Mouse (Mus musculus) adrenal gland, adult 8-10 months (tissue): Measurements from ENCODE around the gene Sec24c. TPM values are rescaled to one million over a fixed set of nuclear protein-coding genes. Genes with fewer than 3 reads are reported as not detected.

Experiments used
- DNase-seq: peaks from one replicate; pipeline ENCODE4 v3.0.0; 2022
- total RNA-seq, 4 experiments: library from RNA; stranded (reverse); gene quantifications; 2 replicates each; pipeline ENCODE4 v1.2.4; 2022

Sec24c gene
- total RNA-seq, 4 experiments from 2014 or later = 124 to 167 (median 150) TPM

- peak; percentile 90 for DNase-seq
These were observed 13.1 kb upstream of the Sec24c start for GRCm38 (mm10) chr14:20660827-20661660.

GRCm38 (mm10) chr14:20661661-20662331 is 12.3 kb upstream of the Sec24c start:
- DNase-seq = no peak

GRCm38 (mm10) chr14:20662740-20663139 is 11.4 kb upstream of the Sec24c start:
- no peak for DNase-seq

- DNase-seq = no peak
These were observed 10.5 kb upstream of the Sec24c start for GRCm38 (mm10) chr14:20663601-20664000.

- DNase-seq = no peak
These were observed 9.7 kb upstream of the Sec24c start for GRCm38 (mm10) chr14:20664436-20664835.

GRCm38 (mm10) chr14:20667469-20667868 is 6.6 kb upstream of the Sec24c start:
- no peak for DNase-seq

GRCm38 (mm10) chr14:20668154-20668810 is 5.8 kb upstream of the Sec24c start, which contains the start of gene Synpo2l:
TSS of gene Synpo2l (minus strand) at chr14:20668354.
- DNase-seq = no peak

- DNase-seq = no peak
These were observed 1.1 kb upstream of the Sec24c start for GRCm38 (mm10) chr14:20672990-20673389.

GRCm38 (mm10) chr14:20673735-20674063 is 409 bp upstream of the Sec24c start:
- peak; percentile 42 for DNase-seq

- no peak for DNase-seq
These were observed 3.8 kb downstream of the Sec24c start for GRCm38 (mm10) chr14:20677906-20678305.

- DNase-seq = no peak
These were observed 7.6 kb downstream of the Sec24c start for GRCm38 (mm10) chr14:20681742-20682141.

- DNase-seq = no peak
These were observed 8.4 kb downstream of the Sec24c start for GRCm38 (mm10) chr14:20682498-20682897.

GRCm38 (mm10) chr14:20686576-20686975 is 12.5 kb downstream of the Sec24c start:
- DNase-seq = no peak

- DNase-seq = no peak
These were observed 14.9 kb downstream of the Sec24c start for GRCm38 (mm10) chr14:20689009-20689408.

GRCm38 (mm10) chr14:20691772-20692171 is 17.7 kb downstream of the Sec24c start:
- DNase-seq = no peak

GRCm38 (mm10) chr14:20693589-20694101 is 19.5 kb downstream of the Sec24c start:
- DNase-seq = no peak

GRCm38 (mm10) chr14:20694185-20694883 is 20.2 kb downstream of the Sec24c start:
- no peak for DNase-seq

- DNase-seq = peak; percentile 85
These were observed 21.0 kb downstream of the Sec24c start, which contains the start of gene Fut11 for GRCm38 (mm10) chr14:20694884-20695760. TSS of gene Fut11 (plus strand) at chr14:20694968.

GRCm38 (mm10) chr14:20695761-20696520 is 21.8 kb downstream of the Sec24c start:
- DNase-seq = no peak

- no peak for DNase-seq
These were observed 22.9 kb downstream of the Sec24c start for GRCm38 (mm10) chr14:20696986-20697385.

GRCm38 (mm10) chr14:20698515-20698914 is 24.4 kb downstream of the Sec24c start:
- no peak for DNase-seq
